Mouse (Mus musculus) cortical plate, adult 2 months (tissue): ENCODE measurements around the gene Robo4. TPM values are rescaled to one million over a fixed set of nuclear protein-coding genes. Genes with fewer than 3 reads are reported as not detected.
A peak's percentile ranks its signal among the peaks of the same experiment; 100 is the strongest.

Experiments
- H3K27ac ChIP-seq: fragments of 200-500 bp; 2 replicates; pipeline ENCODE4 v1.5.1; 2012; ENCODE audit warnings: low read length, control low read depth, inconsistent platforms; ENCODE audit not compliant: insufficient read depth
- H3K4me1 ChIP-seq: fragments of 200-500 bp; 2 replicates; pipeline ENCODE4 v1.6.1; 2011; ENCODE audit warnings: low read length; ENCODE audit not compliant: control insufficient read depth, insufficient read depth
- H3K4me3 ChIP-seq: fragments of 200-500 bp; 2 replicates; pipeline ENCODE4 v1.5.1; 2011; ENCODE audit warnings: mild to moderate bottlenecking, low read length, control low read depth; ENCODE audit not compliant: insufficient read depth
- CTCF ChIP-seq: fragments of 200-500 bp; IDR thresholded peaks from 2 replicates; pipeline ENCODE4 v1.5.1; 2011; ENCODE audit warnings: mild to moderate bottlenecking, control low read depth, low read length; ENCODE audit not compliant: insufficient read depth; ENCODE audit errors: extremely low read depth
- POLR2A ChIP-seq: fragments of 200-500 bp; IDR thresholded peaks from 2 replicates; pipeline ENCODE4 v1.6.1; 2011; ENCODE audit warnings: mild to moderate bottlenecking, low read length, control low read depth; ENCODE audit not compliant: insufficient read depth; ENCODE audit errors: extremely low read depth
- polyA plus RNA-seq: library from polyadenylated mRNA; depleted of rRNA; stranded (reverse); fragments of >200 nt; gene quantifications from 2 replicates; pipeline ENCODE4 v1.2.3, GENCODE M21; 2012; rRNA removed

The Robo4 gene
- polyA plus RNA-seq, 1 experiment: 6.4 TPM

- no peak for TF ChIP-seq POLR2A
- no peak for TF ChIP-seq CTCF
- Histone ChIP-seq H3K4me1 (peaks cover 4% of the 10 kb centered on the region; the same call in 1 of the 2 replicates), H3K27ac (peak overlapping the region; percentile 83; the same call in 1 of the 2 replicates), H3K4me3 (peak overlapping the region; percentile 47)
These were observed 58.0 kb downstream of the Robo4 start for GRCm38 (mm10) chr9:37459665-37460042.

GRCm38 (mm10) chr9:37460043-37460960 is 58.6 kb downstream of the Robo4 start:
- peak overlapping the region; percentile 83 for H3K27ac ChIP-seq
- H3K4me3 ChIP-seq: peak overlapping the region; percentile 47
- TF ChIP-seq POLR2A: no peak
- TF ChIP-seq CTCF: no peak
- H3K4me1 ChIP-seq: peaks cover 4% of the 10 kb centered on the region; the same call in 1 of the 2 replicates

GRCm38 (mm10) chr9:37460961-37461340 is 59.3 kb downstream of the Robo4 start:
- TF ChIP-seq POLR2A (no peak), CTCF (no peak)
- H3K4me1 ChIP-seq: peaks cover 4% of the 10 kb centered on the region; the same call in 1 of the 2 replicates
- peak overlapping the region; percentile 47; the same call in 1 of the 2 replicates for H3K4me3 ChIP-seq

GRCm38 (mm10) chr9:37461571-37461970 is 59.9 kb downstream of the Robo4 start:
- H3K27ac ChIP-seq: no peak overlapping the region
- no peak overlapping the region for H3K4me3 ChIP-seq
- H3K4me1 ChIP-seq: peaks cover 4% of the 10 kb centered on the region; the same call in 1 of the 2 replicates
- no peak for TF ChIP-seq POLR2A
- TF ChIP-seq CTCF: no peak

More at GRCm38 (mm10) chr9:37460961-37461340, 59.3 kb downstream of the Robo4 start:
- 0 out of 2 replicates have a peak overlapping the region, but pooled peaks have one; percentile 83 for H3K27ac ChIP-seq

DNA sequence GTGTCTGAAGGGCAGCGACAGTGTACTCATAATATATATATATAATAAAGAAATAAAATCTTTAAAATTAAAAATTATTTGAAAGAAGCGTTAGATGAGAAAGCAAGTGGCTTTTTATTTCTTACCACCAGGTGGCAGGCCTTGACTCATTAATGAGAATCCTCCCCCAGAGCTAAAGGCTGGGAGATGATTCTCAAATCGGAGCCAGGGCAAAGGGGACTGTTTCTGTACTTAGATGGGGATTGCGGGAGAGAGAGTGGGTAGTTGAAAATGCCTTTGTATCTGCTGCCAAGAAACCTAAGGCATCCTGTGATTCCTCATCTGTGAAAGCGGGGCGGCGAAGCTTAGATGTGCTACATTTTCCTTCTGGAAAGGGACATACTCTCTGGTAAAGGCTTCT is 61.1 kb downstream of the Robo4 start:
- H3K4me3 ChIP-seq: no peak overlapping the region

More for the DNA sequence above, 61.1 kb downstream of the Robo4 start:
- peaks cover 4% of the 10 kb centered on the region; the same call in 1 of the 2 replicates for H3K4me1 ChIP-seq
- no peak overlapping the region for H3K27ac ChIP-seq
- TF ChIP-seq POLR2A: no peak
- peak; percentile 41; the same call in 1 of the 2 replicates for TF ChIP-seq CTCF

Other genes with a start within 250 kb of the Robo4 start
- gene Tmem218, start 193.7 kb upstream of the Robo4 start, polyA plus RNA-seq: 9.7 and 11.1 TPM in 2 replicates
- gene Slc37a2, start 146.2 kb upstream of the Robo4 start, polyA plus RNA-seq: 2.0 and 2.6 TPM in 2 replicates
- 1.4 and 1.5 TPM in 2 replicates for gene Ccdc15, start 53.5 kb upstream of the Robo4 start, polyA plus RNA-seq
- 91.0 and 95.7 TPM in 2 replicates for gene Hepacam, start 34.5 kb upstream of the Robo4 start, polyA plus RNA-seq
- 66.5 and 71.0 TPM in 2 replicates for gene Robo3, start 31.3 kb downstream of the Robo4 start, polyA plus RNA-seq
- gene Msantd2, start 87.4 kb downstream of the Robo4 start, polyA plus RNA-seq: 35.4 and 36.7 TPM in 2 replicates
- gene Esam, start 126.2 kb downstream of the Robo4 start, polyA plus RNA-seq: 35.1 and 36.6 TPM in 2 replicates
- 6.6 and 7.6 TPM in 2 replicates for gene Vsig2, start 137.4 kb downstream of the Robo4 start, polyA plus RNA-seq
- 2,488 and 2,563 TPM in 2 replicates for gene Nrgn, start 151.0 kb downstream of the Robo4 start, polyA plus RNA-seq
- 22.2 and 24.2 TPM in 2 replicates for gene Siae, start 153.8 kb downstream of the Robo4 start, polyA plus RNA-seq
- gene Spa17, start 211.8 kb downstream of the Robo4 start, polyA plus RNA-seq: 4.8 and 5.0 TPM in 2 replicates